Mouse (Mus musculus) ES-Bruce4 (cell line): Measurements from ENCODE around the gene D6Ertd527e.

Experiments
- CTCF ChIP-seq: IDR thresholded peaks from one replicate; pipeline ENCODE4 v1.8.1; 2011; ENCODE audit warnings: low read depth, low read length
- EP300 ChIP-seq: IDR thresholded peaks from 2 replicates; pipeline ENCODE4 v1.6.1; 2011; ENCODE audit warnings: low read depth, low read length; ENCODE audit not compliant: insufficient read depth
- POLR2A ChIP-seq: IDR thresholded peaks from one replicate; pipeline ENCODE4 v1.8.1; 2011; ENCODE audit warnings: low read length; ENCODE audit not compliant: insufficient read depth

- no peak for TF ChIP-seq POLR2A
- TF ChIP-seq CTCF = no peak
- TF ChIP-seq EP300 = no peak
Measured at GRCm38 (mm10) chr6:87133520-87133919, 29.0 kb downstream of the D6Ertd527e start.
